Mouse (Mus musculus) frontal cortex, postnatal 14 days (tissue): ENCODE results near the gene Ddx25.

Source experiments
- DNase-seq, 2 experiments: peaks; one replicate each; pipeline ENCODE4 v3.0.0; 2022; ENCODE audit warnings: low spot score in 2 of 2

Gene Ddx25

DNA sequence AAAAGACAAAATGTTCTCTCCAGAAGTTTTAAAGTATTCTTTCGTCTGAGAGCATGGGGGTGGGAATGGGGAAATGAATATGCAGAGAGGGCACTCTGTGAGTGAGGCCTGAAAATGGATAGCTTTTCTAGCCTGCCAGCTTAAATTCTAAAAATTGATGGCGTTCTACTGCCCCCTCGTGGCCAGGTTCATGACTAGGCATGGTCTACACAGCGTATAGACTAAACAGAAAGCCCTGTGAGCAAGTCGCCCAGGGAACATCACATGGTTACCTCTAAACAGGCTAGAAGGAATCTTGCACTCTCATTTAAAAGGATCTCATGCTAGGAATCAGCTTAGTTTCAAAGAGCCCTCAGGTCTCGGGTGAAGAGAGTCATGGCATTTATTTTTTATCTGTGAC is 16.8 kb downstream of the Ddx25 start:
- DNase-seq: peak; percentile 51 to 78

DNA sequence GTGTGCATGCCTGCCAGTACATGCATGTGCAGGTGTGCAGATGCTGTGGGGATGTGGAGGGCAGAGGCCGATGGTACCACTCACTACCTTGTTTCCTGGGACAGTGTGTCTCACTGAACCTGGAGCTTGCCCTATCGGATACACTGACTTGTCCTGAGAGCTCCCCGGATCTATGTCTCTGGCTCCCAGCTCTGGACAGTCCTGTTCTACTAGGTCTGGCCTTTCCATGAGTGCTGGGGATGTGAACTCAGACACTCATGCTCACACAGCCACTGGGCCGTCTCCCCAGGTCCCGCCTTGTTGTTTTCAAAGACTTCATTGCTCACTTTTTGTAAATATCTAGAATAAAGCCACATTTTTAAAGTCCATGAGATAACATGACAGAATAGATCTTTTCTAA is 17.3 kb downstream of the Ddx25 start:
- DNase-seq: no peak

DNA sequence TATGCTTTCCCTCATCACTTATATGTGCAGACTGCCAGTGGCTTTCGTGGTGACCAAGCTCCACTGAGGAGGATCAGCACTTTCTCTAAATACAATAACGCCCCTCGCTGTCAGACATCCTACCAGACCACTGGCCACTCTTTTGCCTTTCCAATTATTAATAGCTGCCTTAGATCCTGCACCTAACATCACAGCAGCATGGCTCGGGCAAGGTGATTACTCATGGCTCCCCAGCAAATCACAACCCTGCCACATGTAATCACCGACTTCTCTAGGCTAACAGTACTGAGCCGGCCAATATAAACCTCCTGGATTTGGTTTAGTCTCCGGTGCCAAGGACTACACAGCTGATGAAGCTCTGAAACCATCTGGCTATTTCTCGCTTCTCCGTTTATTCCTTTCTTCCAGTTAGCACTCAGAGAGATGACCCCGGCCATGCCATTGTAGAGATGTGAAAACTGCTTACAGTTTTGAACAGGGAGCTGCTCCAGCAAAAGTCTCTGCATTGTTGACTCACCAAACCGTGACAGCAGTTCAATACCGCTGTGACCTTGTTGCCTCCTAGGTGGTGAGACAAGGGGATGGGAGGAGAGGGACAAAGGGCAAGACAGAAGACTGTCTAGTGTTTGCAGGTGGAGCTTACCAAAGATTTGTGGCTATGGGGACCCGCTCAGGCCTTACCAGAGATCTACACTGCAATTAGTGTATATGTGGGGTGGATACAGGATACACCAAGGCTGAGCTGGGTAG is 19.2 kb downstream of the Ddx25 start:
- DNase-seq: no peak

DNA sequence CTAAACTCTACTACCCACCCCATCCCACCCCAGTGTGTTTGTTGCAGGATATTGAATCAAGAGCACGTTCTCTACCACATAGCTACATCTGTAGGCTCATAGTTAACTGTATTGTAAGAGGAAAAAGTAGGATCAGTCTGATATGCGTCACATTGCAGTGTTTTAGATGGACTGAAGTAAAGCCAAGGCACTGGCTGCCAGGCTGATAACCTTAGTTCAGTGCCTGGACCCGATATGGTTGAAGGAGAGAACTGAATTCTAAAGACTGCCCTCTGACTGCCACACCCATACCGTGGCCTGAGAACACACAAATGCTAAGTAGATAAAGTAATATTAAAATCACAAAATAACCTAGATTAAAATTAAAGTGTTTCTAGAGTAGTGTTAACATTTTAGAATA is 22.5 kb downstream of the Ddx25 start:
- DNase-seq: no peak

DNA sequence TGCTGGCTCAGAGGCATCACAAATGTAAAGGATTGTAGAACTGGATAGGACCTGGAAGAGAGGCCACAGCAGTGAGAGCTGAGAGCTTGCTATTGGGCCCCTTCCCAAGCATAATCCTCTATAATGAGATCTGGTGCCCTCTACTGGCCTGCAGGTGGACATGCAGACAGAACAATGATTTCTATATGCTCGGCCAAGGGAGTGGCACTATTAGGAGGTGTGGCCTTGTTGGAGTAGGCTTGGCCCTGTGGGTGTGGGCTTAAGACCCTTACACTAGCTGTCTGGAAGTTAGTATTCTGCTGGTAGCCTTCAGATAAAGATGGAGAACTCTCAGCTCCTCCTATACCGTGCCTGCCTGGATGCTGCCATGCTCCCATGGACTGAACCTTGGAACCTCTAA is 23.2 kb downstream of the Ddx25 start:
- DNase-seq: peak in 1 of 2 experiments; percentile 29

DNA sequence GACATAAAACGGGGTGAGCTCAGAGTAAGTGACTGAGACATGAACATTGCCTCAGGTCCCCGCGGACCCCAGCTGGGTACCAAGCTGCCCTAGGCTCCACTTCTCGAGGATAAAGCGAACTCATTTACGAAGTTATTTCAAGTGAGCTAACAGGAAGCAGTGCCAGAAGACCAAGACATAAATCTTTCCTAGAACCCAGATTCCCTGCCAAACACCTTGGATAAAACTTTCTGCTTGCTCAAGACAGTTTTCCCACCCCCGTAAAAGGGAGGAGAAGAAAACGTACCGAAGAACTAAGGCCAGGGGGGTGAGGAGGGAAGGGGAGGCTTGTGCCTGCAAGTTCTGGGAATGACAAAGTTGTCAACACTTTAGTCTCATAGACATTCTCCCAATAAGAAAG is 25.1 kb downstream of the Ddx25 start:
- no peak for DNase-seq

DNA sequence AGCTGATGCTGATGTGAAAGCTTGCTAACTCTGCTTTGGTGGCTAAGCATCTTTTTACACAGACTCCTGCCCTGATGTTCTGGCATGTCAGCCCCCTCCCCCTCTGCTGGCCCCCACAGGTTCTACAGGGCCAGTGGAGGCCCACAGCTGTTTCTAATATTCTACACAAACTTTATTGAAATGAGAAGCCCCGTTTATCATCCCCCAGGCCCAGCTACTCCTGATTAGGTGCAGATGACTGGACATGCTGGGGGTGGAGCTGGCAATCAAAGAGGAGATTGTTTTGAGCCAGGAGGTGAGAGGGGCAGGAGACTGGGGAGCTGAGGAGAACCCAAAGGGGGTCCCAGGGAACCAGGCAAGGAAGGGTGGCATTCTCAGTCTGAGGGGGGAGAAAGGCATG is 28.5 kb downstream of the Ddx25 start:
- DNase-seq: no peak

DNA sequence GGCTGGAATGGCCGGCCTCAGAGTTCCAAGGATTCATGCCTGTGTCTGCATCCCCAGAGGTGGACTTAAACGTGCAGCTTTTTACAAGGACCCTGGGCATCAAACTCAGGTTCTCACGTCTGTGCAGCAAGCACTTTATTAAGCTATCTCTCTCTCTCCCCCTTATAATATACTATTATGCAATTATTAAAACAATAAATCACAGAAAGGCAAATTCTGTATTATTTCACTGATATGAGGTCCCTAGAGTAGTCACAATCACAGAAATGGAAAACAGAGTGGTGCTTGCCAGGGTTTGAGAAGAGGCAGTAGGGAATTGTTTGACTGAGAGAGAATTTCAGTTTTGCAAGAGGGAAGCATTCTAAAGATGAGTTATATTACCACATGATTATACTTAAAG is 29.2 kb downstream of the Ddx25 start:
- no peak for DNase-seq

DNA sequence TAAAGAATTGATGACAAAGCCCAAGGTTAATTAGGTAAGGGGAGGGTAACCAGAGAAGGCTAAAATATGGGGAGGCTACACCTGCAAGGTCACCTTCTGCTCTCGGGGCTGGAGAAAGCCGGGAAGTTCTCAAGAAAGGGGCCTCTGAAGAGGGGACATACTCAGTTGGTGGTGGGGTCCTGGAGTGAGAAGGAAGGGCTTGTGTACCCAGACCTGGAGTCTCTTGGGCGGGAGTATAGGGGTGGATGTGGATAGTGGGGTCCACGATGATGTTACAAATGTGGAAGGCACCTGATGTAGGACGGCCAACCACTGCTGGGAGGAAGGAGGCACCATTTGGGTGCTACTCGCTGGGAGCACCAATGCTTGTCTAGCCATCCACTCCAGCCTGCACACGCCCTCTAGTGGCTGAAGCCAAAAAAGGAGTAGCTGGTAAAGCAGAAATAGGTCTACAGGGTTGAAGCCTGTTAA is 34.4 kb downstream of the Ddx25 start:
- peak; percentile 60 to 67 for DNase-seq

DNA sequence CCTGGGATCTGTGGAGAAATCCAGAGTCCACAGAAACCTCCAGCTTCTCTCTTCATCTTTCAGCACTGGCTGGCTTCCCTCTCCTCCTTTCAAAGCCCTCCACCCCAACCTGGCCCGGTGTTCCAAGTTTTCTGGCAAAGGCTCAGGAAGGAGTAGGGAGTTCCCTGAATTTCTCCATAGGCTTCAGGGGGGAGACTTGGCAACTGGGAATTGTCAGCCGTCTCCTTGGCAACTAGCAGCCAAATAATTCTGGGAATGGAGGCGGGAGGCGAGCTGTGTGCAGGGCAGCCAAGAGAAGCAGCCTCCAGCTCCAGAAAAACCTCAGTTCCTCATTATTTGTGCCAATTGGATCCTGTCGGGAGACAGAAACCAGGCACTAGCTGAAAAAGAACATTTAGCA is 34.8 kb downstream of the Ddx25 start:
- DNase-seq: peak; percentile 46 to 52

DNA sequence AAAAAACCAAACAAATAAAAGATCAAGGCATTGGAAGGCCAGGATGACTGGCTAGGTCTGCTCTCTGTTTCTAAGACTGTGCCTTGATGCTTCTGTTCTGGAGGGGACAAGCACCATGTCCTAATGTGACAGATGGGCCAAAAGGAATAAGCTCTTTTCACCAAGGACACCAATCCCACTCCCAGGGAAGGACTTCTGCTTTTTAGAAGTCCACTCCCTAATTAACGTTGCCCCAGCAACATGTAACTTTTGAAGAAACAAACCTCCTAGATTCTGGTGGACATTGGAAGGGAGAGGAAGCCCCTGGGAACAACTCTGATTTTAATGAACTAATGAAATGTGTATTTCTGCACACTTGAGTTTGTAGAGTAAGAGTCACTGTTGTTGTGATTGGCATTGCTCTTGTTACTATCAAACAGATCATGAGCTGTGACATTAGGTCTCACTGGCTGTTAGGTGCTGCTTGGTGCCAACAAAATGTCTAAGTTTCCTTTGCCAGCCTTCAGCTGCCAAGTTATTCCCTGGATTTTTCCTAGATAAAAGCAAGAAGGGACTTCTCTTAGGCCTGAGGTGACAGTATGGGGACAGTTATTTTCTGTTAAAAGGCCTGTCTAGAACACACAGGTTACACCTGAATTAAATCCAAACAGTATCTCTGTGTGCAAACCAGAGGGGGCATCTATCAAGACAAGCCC is 35.4 kb downstream of the Ddx25 start:
- no peak for DNase-seq

DNA sequence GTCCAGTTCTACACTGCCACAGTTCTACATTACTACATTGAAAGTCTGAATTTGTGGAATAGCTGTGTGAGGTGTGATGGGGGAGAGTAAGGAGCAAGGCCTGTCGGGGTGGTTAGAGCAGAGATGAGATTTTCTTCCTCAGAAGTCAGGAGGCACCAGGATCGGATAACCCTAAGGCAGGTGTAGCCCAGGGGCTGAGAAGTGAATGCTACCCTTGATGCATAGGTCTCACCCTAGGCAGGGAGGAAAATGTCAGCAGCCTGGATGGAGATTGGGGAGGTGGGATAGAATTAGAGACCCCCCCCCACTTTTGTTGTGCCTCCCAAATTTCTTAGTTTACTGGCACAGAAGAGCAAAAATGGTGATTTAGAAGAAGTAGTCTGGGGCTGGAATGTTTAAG is 36.1 kb downstream of the Ddx25 start:
- no peak for DNase-seq

DNA sequence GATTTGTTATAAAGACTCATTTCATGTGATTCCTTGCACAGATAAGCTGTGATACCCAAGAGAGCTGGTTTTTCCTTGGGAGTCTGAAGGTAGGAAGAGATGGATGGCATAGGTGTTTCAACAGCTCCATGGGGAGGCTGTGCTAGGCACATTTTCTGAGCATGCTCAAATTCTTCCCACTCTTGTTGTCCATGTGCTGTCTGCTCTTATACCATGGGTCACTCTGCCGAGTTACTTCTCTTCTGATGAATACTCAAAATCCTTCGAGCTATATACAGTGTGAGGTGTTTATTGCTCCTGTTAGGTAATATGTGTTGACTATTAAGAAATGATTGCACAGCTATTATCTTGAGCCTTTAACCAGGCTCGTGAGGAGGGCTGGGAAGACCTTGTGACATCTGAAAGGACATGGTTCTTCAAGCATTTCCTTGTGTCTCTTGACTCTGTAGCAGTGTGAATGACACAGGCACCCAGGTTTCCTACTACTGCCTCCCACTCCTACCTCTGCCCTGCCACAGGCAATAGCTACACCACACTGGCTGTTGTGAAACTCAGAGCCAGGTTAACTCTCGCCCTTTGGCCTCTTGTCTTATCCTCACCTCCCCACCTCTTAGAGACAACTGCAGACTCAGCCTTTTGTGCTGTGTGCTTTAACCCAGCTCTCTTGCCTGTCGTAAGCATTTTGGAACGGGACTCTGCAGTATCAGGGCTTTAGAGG is 37.5 kb downstream of the Ddx25 start:
- DNase-seq: no peak

DNA sequence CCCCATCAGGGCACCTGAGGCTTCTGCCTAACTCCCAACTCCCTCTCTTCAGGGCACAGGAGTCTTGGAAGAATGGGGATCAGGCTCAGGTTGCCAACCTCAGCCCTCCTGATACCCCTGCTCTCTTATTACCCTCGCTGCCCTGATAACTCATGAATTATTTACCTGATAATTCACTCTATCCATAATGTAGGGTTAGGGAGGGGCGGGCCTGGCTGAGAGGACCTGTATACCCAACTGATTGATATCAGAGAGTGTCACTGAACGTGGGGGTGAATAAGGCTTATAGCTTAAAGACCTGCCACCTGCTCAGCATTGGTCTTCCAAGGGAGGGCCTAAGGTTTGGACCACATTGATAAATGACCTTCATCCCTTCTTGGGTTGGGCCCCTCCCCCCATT is 40.2 kb downstream of the Ddx25 start, which contains the start of gene Gm1113:
Gm1113 (minus strand) TSS at position 101 of the 400 bp plus-strand sequence.
- no peak for DNase-seq

DNA sequence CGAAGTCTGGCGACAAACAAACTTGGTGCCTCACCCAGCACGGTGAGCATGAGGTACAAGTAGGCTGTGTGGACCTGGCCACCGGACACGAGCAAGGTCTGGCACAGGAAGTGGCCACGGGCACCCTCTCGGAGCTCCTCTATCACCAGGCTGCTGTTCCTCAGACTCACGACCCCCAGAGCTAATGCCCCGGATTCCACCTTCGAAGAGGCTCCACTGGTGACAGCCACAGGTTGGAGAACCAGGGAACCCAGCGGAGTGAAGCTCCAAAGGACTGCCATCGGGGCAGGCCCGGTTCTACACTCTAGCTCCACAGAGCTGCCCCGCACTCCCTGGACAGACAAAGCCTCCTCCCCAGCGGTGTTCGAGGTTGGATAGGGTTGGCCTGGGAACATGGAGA is 41.6 kb downstream of the Ddx25 start:
- DNase-seq: no peak

DNA sequence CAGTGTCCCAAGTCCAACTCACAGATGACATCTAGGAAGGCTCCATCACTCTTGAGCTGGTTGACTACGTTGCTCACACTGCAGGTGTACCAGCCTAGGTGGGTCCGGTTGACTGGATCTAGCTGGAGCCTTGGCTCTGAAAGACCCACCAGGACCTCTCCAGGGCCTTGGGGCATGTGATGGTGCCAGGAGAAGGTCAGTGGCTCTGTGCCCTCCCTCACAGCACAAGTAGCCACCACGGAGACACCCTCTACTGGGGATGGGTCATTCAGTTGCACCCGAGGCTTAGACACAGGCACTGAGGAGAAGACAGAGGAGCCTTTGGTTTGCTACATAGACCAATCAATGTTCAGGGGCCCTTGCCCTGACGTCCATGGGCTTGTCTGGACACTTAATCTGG is 42.1 kb downstream of the Ddx25 start:
- DNase-seq: no peak

DNA sequence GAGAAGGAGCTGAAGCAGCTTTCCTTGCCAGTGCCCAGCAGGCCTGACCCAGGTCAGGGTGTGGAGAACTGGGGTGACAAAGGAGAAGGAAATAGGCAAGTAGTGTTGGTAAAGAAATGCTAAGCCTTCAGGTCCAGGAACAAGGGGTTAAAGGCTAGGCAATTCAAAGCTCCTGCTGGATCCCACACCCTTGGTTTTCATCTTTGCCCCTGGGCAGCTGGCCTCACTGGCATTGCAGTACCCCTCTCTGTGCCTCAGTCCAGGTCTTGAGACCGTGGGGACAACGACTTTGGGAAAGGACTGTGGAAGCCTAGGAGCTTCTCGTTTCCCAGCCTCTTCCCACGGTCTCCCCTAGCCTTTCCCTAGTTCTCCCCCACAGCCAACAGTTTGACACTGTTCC is 44.4 kb downstream of the Ddx25 start:
- no peak for DNase-seq

DNA sequence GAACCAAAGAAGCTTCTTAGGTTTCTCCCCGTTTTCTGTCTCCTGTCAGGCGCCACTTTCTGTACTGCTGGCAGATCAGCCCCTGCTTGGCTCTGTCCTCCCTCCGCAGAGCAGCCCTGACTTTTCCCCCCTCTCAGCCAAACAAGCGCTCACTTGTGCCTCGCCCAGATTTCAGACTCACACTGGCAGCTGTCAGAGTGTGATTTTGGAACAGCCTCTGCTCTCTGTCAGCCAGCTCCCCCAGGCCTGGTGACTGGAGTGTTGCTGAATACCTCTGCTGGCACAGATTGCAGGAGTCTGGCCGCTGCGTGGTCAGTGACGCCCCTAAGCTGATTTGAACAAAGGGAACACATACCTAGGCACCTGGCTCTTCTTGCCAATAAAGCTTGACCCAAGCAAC is 50.1 kb downstream of the Ddx25 start:
- DNase-seq: peak in 1 of 2 experiments; percentile 18

DNA sequence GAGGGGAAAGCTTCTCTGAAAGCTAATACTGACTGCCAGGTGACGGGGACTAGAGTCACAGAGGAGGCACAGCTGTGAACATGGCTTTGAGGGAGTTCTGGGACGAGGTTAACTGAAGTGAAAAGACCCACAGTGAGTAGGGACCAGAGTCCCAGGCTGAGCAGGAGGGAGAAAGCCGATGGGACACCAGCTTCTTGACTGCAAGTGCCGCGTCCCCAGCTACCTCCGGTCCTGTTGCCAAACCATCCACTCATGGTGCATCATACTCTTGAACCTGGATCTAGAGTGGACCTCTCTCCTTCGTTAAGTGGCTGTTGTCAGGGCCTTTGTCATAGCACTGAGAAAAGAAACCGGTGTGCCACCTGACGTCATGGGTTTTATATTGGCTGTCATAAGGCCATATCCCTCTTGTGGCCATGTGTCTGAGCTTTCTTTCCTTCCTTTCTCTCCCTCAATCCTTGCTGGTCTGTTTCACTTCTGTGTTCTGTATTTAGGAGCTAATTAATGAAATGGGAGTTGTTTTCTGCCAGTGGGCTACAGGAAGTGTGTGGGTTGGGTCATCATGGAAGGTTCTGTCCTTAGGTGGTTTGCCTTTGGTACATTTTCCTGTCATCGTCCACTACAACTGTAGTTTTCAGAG is 55.8 kb downstream of the Ddx25 start:
- no peak for DNase-seq

DNA sequence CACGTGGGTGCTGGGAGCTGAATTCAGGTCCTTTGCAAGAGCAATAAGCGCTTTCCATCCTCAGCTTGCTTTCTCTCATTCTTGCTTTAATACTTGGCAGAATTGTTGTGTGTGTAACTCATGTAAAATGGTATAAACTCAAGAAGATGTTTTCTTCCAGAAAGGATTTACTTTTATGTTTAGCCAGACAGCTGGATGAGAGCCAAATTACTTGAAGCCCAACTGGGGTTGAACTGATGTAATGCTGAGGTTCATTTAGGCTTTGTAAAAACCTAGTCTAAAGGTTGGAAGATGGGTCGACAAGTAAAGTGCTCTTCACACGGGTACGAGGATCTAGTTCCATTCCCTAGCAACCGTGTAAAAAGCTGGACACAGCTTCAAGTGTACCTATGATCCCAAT is 58.4 kb downstream of the Ddx25 start:
- no peak for DNase-seq

DNA sequence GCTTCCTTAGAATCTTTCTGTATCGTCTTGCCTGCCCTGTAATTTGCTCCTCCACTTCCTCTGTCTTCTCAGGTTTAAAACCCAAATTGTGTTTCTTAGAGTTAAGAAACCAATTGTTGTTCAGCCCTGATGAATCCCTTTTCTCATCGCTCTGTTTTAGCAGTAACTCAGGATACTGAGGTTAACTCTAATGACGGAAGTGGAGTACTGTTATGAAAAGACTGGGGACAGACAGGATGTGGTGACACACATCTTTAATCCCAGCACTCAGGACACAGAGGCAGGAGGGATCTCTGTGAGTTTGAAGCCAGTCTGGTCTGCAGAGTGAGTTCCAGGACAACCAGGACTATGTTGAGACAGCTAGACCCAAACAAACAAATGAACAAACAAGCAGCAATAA is 62.9 kb downstream of the Ddx25 start:
- no peak for DNase-seq

DNA sequence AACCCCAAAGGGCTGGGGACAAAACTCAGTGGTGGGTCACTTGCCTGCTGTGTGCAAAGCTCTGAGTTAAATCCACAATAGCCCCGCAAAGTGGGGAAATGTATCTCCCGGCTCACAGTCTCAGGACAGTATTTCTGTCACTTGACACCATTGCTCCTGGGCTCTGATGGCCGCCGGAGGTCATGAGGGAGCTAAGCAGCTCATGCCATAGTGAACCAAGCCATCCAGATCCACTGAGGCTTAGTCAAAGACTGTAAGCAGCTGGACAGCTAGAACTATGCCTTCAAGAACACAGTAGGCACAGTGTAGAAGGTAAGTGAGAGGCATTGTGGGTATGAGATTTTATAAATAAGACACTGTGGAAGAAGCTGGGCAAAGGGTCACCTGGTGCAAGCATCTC is 63.4 kb downstream of the Ddx25 start:
- no peak for DNase-seq
